Mouse (Mus musculus): ENCODE data around the gene Npas1. TPM values are rescaled to one million over a fixed set of nuclear protein-coding genes. Genes with fewer than 3 reads are reported as not detected.

Gene Npas1
- polyA plus RNA-seq, 1 experiment from 2014 or later, result 6.3 TPM

GRCm38 (mm10) chr7:16465160-16465559 lies 12.4 kb downstream of the Npas1 start:
- H3K9ac ChIP-seq (ENCODE audit: low read depth, low read length), result no peak overlapping the region
- H3K9me3 ChIP-seq (ENCODE audit: control insufficient read depth, low read length), result no peaks in the 10 kb centered on the region
- no peaks in the 10 kb centered on the region for H3K36me3 ChIP-seq (ENCODE audit: control insufficient read depth, insufficient read depth, low read length)
- peaks cover 10% of the 10 kb centered on the region for H3K27me3 ChIP-seq (replicated peaks; ENCODE audit: control insufficient read depth, insufficient read depth, low read length)
- H3K27ac ChIP-seq (ENCODE audit: low read depth, low read length), result no peak overlapping the region
- WGBS, result 13% methylated on average over 8 of the region's 8 CpGs
- H3K4me1 ChIP-seq (ENCODE audit: control insufficient read depth, insufficient read depth, low read depth, low read length), result no peaks in the 10 kb centered on the region
- peak; percentile 40 for ATAC-seq
- no peak overlapping the region for H3K4me2 ChIP-seq (ENCODE audit: low read length)
- no peak overlapping the region for H3K4me3 ChIP-seq (ENCODE audit: low read length)

DNA sequence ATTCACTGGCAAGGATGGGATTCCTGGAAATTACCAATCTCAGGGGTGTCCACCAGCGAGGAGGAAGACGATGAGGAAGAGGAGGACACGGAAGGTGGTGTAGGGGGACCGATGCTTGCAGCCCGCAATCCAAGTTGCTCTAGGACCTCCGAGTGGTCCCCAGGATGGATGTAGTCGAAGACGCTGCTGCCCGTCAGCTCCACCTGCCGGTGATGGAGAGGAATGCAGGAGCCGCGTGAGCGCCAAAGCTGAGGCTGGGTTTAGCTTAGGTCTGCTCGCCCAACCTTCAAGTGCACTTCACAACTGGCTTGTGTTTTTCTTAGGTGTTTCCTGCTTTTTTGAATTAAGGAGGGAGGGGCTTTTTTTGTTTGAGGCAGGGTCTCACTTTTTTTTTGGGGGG lies 14.3 kb downstream of the Npas1 start:
- no peaks in the 10 kb centered on the region for H3K9me3 ChIP-seq (ENCODE audit: control insufficient read depth, low read length)
- 1% methylated on average over 14 of the region's 14 CpGs for WGBS
- no peak overlapping the region for H3K9ac ChIP-seq (ENCODE audit: low read depth, low read length)
- H3K4me2 ChIP-seq (ENCODE audit: low read length), result no peak overlapping the region
- no peak for ATAC-seq
- H3K4me1 ChIP-seq (ENCODE audit: control insufficient read depth, insufficient read depth, low read depth, low read length), result no peaks in the 10 kb centered on the region
- no peaks in the 10 kb centered on the region for H3K36me3 ChIP-seq (ENCODE audit: control insufficient read depth, insufficient read depth, low read length)
- peaks cover 6% of the 10 kb centered on the region for H3K27me3 ChIP-seq (replicated peaks; ENCODE audit: control insufficient read depth, insufficient read depth, low read length)
- H3K27ac ChIP-seq (ENCODE audit: low read depth, low read length), result no peak overlapping the region
- H3K4me3 ChIP-seq (ENCODE audit: low read length), result no peak overlapping the region

GRCm38 (mm10) chr7:16461705-16462104 lies 15.8 kb downstream of the Npas1 start:
- H3K27me3 ChIP-seq (replicated peaks; ENCODE audit: control insufficient read depth, insufficient read depth, low read length), result peaks cover 6% of the 10 kb centered on the region; the same call in 1 of the 2 replicates
- ATAC-seq, result no peak
- H3K9ac ChIP-seq (ENCODE audit: low read depth, low read length), result no peak overlapping the region
- no peak overlapping the region for H3K4me3 ChIP-seq (ENCODE audit: low read length)
- H3K27ac ChIP-seq (ENCODE audit: low read depth, low read length), result no peak overlapping the region
- H3K4me1 ChIP-seq (ENCODE audit: control insufficient read depth, insufficient read depth, low read depth, low read length), result no peaks in the 10 kb centered on the region
- no peak overlapping the region for H3K4me2 ChIP-seq (ENCODE audit: low read length)
- H3K9me3 ChIP-seq (ENCODE audit: control insufficient read depth, low read length), result no peaks in the 10 kb centered on the region
- no peaks in the 10 kb centered on the region for H3K36me3 ChIP-seq (ENCODE audit: control insufficient read depth, insufficient read depth, low read length)
- 85% methylated on average over 6 of the region's 6 CpGs for WGBS

DNA sequence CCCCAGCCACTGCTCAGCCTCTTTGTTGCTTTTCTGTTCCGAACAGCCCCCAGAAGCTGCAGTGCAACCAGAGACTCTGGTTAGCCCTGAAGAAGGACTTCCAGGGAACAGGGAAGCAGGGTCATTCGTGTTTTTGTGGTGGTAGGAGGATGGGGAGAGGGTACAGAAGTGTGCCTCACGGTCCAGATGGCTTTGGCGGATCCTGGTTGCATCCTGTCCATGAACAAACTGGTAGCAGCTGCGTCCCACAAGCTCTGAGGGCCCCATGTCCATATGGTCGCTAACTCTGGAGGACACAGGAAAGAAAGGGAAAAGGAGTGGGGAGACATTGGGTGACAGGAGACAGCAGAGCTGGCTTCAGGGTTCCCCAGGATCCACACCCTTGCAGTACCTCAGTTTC lies 16.4 kb downstream of the Npas1 start:
- H3K27me3 ChIP-seq (replicated peaks; ENCODE audit: control insufficient read depth, insufficient read depth, low read length), result peaks cover 6% of the 10 kb centered on the region; the same call in 1 of the 2 replicates
- H3K9ac ChIP-seq (ENCODE audit: low read depth, low read length), result no peak overlapping the region
- WGBS, result 66% methylated on average over 6 of the region's 6 CpGs
- no peak overlapping the region for H3K4me2 ChIP-seq (ENCODE audit: low read length)
- no peak overlapping the region for H3K27ac ChIP-seq (ENCODE audit: low read depth, low read length)
- no peak for ATAC-seq
- H3K9me3 ChIP-seq (ENCODE audit: control insufficient read depth, low read length), result no peaks in the 10 kb centered on the region
- no peaks in the 10 kb centered on the region for H3K36me3 ChIP-seq (ENCODE audit: control insufficient read depth, insufficient read depth, low read length)
- H3K4me3 ChIP-seq (ENCODE audit: low read length), result no peak overlapping the region
- H3K4me1 ChIP-seq (ENCODE audit: control insufficient read depth, insufficient read depth, low read depth, low read length), result no peaks in the 10 kb centered on the region

GRCm38 (mm10) chr7:16460566-16460965 lies 17.0 kb downstream of the Npas1 start:
- ATAC-seq, result 0 out of 2 replicates have a peak, but pooled peaks have one; percentile 13
- H3K4me2 ChIP-seq (ENCODE audit: low read length), result no peak overlapping the region
- peaks cover 6% of the 10 kb centered on the region; the same call in 1 of the 2 replicates for H3K27me3 ChIP-seq (replicated peaks; ENCODE audit: control insufficient read depth, insufficient read depth, low read length)
- no peaks in the 10 kb centered on the region for H3K36me3 ChIP-seq (ENCODE audit: control insufficient read depth, insufficient read depth, low read length)
- H3K9ac ChIP-seq (ENCODE audit: low read depth, low read length), result no peak overlapping the region
- 67% methylated on average over 13 of the region's 13 CpGs for WGBS
- H3K9me3 ChIP-seq (ENCODE audit: control insufficient read depth, low read length), result no peaks in the 10 kb centered on the region
- H3K27ac ChIP-seq (ENCODE audit: low read depth, low read length), result no peak overlapping the region
- no peak overlapping the region for H3K4me3 ChIP-seq (ENCODE audit: low read length)
- no peaks in the 10 kb centered on the region for H3K4me1 ChIP-seq (ENCODE audit: control insufficient read depth, insufficient read depth, low read depth, low read length)

DNA sequence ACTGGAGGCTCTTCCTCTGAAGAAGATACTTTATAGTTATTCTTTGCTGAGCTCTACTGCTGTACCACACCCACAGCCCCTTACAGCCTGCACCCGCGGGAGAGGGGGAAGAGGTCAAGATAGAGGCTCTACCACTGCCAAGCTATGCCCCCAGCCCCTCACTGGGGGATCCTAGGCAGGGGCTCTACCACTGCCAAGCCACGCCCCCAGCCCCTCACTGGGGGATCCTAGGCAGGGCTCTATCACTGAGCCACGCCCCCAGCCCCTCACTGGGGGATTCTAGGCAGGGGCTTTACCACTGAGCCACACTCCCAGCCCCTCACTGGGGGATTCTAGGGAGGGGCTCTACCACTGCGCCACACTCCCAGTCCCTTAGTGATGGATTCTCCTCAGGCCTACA lies 21.2 kb downstream of the Npas1 start:
- 81% methylated on average over 5 of the region's 5 CpGs for WGBS

DNA sequence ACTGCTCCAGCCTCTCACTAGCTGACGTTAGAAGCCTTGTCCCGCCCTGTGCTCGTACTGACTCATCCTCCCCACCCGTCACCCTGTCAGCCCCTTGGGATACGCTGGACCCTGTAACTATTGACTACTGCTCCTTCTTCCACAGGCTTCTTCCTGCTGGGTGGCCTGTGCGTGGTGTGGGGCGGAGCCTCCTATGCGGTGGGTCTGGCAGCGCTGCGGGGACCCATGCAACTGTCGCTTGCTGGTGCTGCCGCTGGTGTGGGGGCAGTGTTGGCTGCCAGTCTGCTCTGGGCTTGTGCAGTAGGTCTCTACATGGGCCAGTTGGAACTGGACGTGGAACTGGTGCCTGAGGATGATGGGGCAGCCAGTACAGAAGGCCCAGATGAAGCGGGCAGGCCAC lies 22.5 kb downstream of the Npas1 start:
- no peaks in the 10 kb centered on the region for H3K9me3 ChIP-seq (ENCODE audit: control insufficient read depth, low read length)
- peaks cover 7% of the 10 kb centered on the region for H3K4me1 ChIP-seq (ENCODE audit: control insufficient read depth, insufficient read depth, low read depth, low read length)
- no peak overlapping the region for H3K27ac ChIP-seq (ENCODE audit: low read depth, low read length)

More for the DNA sequence above, 21.2 kb downstream of the Npas1 start:
- no peaks in the 10 kb centered on the region for H3K9me3 ChIP-seq (ENCODE audit: control insufficient read depth, low read length)
- no peak for ATAC-seq
- H3K36me3 ChIP-seq (ENCODE audit: control insufficient read depth, insufficient read depth, low read length), result no peaks in the 10 kb centered on the region
- no peak overlapping the region for H3K4me2 ChIP-seq (ENCODE audit: low read length)
- H3K4me1 ChIP-seq (ENCODE audit: control insufficient read depth, insufficient read depth, low read depth, low read length), result peaks cover 7% of the 10 kb centered on the region
- no peak overlapping the region for H3K4me3 ChIP-seq (ENCODE audit: low read length)
- H3K9ac ChIP-seq (ENCODE audit: low read depth, low read length), result no peak overlapping the region
- H3K27me3 ChIP-seq (replicated peaks; ENCODE audit: control insufficient read depth, insufficient read depth, low read length), result peaks cover 3% of the 10 kb centered on the region; the same call in 1 of the 2 replicates
- no peak overlapping the region for H3K27ac ChIP-seq (ENCODE audit: low read depth, low read length)

DNA sequence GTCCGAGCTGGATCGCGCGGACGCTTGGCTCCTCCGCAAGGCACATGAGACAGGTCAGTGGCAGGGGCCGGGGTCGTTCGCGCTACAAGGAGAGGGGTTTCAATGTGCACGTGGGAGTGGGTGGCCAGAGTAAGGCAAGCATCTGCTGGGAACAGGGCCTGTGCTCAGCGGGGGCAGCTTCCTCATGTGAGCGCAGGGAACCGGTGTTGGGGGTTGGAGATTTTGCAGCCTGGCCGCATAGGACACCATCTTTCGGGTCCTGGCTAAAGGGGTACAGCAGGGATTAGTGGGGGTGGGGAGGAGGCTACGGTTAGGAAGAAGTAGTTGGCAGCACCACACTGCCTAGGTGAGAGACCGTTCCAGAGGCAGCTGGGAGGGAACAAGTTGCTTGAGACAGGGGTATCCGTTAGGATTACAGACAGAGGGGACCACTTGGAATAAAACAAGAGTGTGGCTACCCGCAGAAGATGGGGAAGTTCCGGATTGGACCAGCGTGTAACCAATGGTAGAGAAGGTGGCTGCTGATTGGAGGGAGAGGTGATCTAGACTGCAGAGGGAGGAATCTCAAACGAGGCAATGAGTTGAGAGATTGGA lies 24.3 kb downstream of the Npas1 start:
- Histone ChIP-seq H3K4me2 (ENCODE audit: low read length) (peak overlapping the region; percentile 95), H3K4me1 (ENCODE audit: control insufficient read depth, insufficient read depth, low read depth, low read length) (peaks cover 7% of the 10 kb centered on the region), H3K36me3 (ENCODE audit: control insufficient read depth, insufficient read depth, low read length) (no peaks in the 10 kb centered on the region), H3K9ac (ENCODE audit: low read depth, low read length) (peak overlapping the region; percentile 84), H3K4me3 (ENCODE audit: low read length) (peak overlapping the region; percentile 89), H3K9me3 (ENCODE audit: control insufficient read depth, low read length) (no peaks in the 10 kb centered on the region), H3K27me3 (replicated peaks; ENCODE audit: control insufficient read depth, insufficient read depth, low read length) (no peaks in the 10 kb centered on the region), H3K27ac (ENCODE audit: low read depth, low read length) (peak overlapping the region; percentile 79)
- under 1% methylated on average over 23 of the region's 23 CpGs for WGBS
- peak; percentile 79 for ATAC-seq

More for the DNA sequence above, 22.5 kb downstream of the Npas1 start:
- no peak for ATAC-seq
- Histone ChIP-seq H3K4me3 (ENCODE audit: low read length) (no peak overlapping the region), H3K9ac (ENCODE audit: low read depth, low read length) (no peak overlapping the region), H3K36me3 (ENCODE audit: control insufficient read depth, insufficient read depth, low read length) (no peaks in the 10 kb centered on the region), H3K27me3 (replicated peaks; ENCODE audit: control insufficient read depth, insufficient read depth, low read length) (no peaks in the 10 kb centered on the region), H3K4me2 (ENCODE audit: low read length) (no peak overlapping the region)
- 96% methylated on average over 14 of the region's 14 CpGs for WGBS

DNA sequence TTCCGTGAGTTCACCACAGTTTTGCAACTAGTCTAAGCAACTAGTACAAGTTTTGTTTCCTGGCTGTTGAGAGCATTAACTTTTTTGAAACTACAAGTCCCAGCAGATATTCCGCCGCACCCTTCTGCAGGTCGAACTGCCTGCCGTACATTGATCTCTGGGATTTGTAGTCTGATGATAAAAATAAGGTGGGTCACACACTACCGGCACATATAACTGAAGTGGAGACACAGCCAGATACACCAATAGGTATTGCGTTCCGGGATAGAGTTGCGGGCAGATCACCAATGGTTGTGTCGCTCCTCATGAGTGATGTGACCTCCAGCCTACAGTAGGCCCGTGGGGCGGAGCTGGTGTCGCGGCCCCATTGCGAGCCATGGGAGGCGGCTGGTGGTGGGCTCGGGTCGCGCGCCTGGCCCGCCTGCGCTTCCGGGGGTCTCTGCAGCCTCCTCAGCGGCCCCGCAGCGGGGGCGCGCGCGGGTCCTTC lies 24.9 kb downstream of the Npas1 start, which contains the start of gene Tmem160:
Gene Tmem160, plus strand, starts transcription at position 193 of the 487 bp plus-strand sequence.
- peak within 1 kb of the TSS; percentile 95 for H3K4me2 ChIP-seq (ENCODE audit: low read length)
- WGBS, result 1% methylated on average over 20 of the region's 30 CpGs

More for the DNA sequence above, 24.9 kb downstream of the Npas1 start, which contains the start of gene Tmem160:
- H3K27ac ChIP-seq (ENCODE audit: low read depth, low read length), result peak within 1 kb of the TSS; percentile 79
- peak within 1 kb of the TSS; percentile 84 for H3K9ac ChIP-seq (ENCODE audit: low read depth, low read length)
- no peaks in the 10 kb centered on the region for H3K27me3 ChIP-seq (replicated peaks; ENCODE audit: control insufficient read depth, insufficient read depth, low read length)
- H3K36me3 ChIP-seq (ENCODE audit: control insufficient read depth, insufficient read depth, low read length), result no peaks in the 10 kb centered on the region
- H3K9me3 ChIP-seq (ENCODE audit: control insufficient read depth, low read length), result no peaks in the 10 kb centered on the region
- H3K4me3 ChIP-seq (ENCODE audit: low read length), result peak within 1 kb of the TSS; percentile 89
- peaks cover 7% of the 10 kb centered on the region for H3K4me1 ChIP-seq (ENCODE audit: control insufficient read depth, insufficient read depth, low read depth, low read length)
- ATAC-seq, result peak; percentile 98
